Mouse (Mus musculus) bone marrow, adult 2 months (tissue): ENCODE data around the gene Wwp2.

Experiments used
- CTCF ChIP-seq: fragments of 200-500 bp; IDR thresholded peaks from 2 replicates; pipeline ENCODE4 v1.5.1; 2011; ENCODE audit warnings: low read length, control low read depth; ENCODE audit not compliant: control insufficient read depth, insufficient read depth
- POLR2A ChIP-seq: fragments of 200-500 bp; IDR thresholded peaks from 2 replicates; pipeline ENCODE4 v1.6.1; 2011; ENCODE audit warnings: low read depth, mild to moderate bottlenecking, control low read depth, low read length, borderline replicate concordance; ENCODE audit not compliant: control insufficient read depth

- TF ChIP-seq POLR2A (no peak), CTCF (no peak)
These were observed 142.0 kb downstream of the Wwp2 start for GRCm38 (mm10) chr8:107578132-107578531.
